Mouse (Mus musculus): Measurements from ENCODE around the gene Hdac4.

Hdac4 gene

DNA sequence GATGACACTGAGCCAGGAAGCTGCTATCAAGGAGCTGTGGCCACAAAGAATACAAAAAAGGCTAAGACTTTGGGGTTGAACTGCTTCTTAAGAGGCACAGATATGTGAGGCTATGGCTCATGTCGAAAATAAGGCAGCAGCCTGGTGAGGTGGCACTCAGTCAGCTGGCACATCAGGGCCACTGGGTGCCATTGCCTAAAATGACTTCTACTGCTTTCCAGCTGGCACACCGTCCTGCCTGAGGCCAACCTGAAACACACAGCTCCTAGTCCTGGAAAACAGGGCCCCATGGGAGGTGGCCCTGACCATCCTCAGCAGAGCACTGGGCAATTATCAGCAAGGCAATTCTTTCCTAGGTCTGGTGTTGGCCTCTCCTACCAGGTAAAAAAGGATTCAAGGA lies 167.3 kb downstream of the Hdac4 start:
- DNase-seq (ENCODE audit: low spot score): no peak

DNA sequence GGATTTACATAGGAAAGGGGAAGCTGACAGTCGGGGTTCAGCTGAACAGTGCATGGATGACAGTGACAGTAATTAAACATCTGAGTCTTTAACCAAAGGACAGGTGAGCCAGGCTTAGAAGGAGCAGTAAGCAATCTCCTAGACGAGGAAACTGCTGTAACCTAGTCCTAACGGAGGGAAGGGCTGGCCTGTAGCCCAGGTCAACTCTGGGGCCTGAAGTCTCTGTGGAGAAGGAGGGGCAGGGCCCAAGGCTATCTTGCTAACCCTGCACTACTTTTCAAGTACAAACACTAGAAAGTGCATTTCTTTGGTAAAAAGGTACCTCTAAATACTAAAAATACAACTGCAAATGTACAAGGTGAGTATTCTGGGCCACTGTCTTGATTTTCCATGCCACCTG lies 169.1 kb downstream of the Hdac4 start:
- DNase-seq (ENCODE audit: low spot score): no peak

DNA sequence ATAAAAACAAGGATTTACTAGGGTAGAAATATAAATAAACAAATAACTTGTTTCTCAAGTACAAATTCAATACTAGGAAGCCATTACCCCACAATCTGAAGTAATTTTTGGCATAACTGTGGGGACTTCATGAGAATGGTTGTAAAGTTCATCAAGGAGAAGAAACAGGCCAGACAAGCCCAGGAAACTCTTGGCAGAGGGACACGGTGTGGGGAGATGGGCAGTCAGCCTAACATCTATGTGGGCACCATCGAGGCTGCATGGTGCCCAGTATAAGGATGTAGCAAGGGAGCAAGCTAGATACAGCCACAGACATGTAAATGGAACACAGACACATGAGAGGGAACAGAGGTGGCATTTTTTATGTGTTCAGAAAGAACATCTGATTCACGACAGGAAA lies 171.6 kb downstream of the Hdac4 start:
- DNase-seq (ENCODE audit: low spot score): no peak

DNA sequence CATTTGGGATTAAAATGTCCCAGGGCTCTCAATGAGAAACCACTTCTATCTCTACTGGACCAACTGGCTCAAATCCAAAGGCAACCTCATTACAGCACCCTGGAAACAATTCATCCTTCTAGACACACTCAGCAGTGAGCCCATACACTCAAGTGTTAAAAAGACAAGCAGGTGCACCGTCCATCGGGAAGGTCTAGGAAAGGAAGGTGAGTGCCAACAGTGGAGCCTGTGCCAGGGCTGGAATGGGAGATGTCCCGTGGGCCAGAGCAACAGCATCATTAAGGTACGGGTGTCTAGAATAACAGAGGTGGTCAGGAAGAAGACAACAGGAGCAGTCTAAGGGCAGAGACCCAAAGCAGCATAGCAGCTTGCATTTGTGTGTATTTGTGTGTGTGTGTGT lies 173.5 kb downstream of the Hdac4 start:
- no peak for DNase-seq (ENCODE audit: low spot score)

DNA sequence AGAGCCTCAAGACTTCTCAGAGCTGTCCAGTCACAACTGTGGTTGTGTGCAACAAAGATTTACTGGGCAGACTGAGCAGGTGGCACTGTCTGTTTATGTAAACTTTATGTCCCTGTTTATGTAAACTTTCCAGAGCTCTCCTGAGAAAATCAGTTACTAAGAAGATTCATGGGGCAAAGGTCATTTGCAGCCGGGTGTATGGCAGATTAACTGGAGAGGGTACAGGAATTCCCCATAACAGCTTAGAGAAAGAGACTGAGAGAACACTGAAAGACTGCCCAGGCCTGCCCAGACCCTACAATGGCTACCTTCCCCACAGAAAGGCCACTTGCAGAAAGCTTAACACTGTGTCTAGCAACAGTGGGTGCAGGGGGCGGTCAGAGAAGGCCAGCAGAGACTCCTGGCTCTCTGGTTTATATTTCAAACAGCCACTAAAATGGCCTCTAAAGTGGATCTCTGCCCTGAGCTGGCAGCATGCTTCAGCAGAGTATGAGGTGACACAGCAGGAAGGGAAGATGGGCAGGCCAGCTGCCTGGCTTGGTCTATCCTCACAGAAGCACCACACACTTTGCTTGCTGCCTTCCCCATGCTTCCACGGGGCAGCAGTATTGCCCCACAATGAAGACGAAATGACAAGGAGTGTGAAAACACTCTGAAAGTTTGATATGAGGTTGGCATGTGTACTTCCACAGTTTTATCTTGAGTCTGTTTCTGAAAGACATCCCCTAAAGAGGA lies 179.4 kb downstream of the Hdac4 start:
- DNase-seq (ENCODE audit: low spot score): no peak

DNA sequence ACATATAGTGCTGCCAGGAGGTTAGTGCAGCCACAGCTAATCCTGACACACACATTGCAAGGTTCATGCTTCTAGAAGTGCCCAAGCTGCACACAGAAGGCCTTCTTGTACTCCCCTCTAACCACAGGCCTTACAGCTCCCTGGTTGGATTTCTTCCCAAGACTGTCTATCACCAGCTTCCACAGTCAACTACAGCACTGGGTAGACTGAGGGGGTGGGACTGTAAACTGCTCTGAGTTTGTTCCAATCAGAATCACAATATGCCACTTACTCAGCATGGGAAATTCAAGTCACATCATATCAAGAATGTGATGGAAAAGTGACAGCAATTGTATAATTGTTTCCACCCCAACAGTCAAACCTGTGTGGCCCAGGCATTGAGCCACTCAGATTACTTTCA lies 180.2 kb downstream of the Hdac4 start:
- no peak for DNase-seq (ENCODE audit: low spot score)

DNA sequence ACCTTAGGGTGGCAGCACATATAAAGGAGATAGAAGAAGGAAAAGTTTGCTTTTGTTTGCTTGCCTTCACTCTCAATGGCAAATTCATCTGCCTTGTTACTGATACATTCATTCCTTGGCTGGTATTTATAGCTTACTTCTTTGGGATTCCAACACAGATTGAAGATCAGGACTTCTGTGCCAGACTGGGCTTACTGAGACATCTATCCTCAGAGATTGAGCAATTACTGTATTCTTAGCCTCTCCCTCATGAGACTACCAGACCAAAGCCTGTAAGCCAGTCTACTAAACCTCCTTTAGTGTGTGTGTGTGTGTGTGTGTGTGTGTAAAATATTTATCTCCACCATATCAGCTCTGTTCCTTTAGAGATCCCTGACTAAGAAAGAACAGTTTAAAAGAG lies 181.0 kb downstream of the Hdac4 start:
- no peak for DNase-seq (ENCODE audit: low spot score)

DNA sequence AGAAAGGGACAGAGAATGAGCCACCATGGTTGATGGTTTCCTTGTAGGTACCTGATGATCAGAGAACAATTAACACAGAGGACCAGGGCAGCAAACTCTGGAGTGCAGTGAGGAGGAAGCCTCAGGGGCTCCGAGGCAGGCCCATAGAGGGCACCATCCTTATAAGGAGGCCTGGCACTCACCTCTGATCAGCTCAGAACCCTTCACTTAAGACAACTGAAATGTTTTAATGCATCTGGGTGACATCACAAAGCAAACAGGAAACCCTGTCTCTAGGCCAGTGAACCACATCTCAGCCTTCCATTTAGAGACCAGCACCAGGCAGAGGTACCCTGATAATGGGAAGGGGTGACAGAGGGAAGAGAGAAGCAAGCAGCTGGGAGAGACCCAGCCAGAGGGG lies 188.8 kb downstream of the Hdac4 start:
- no peak for DNase-seq (ENCODE audit: low spot score)

DNA sequence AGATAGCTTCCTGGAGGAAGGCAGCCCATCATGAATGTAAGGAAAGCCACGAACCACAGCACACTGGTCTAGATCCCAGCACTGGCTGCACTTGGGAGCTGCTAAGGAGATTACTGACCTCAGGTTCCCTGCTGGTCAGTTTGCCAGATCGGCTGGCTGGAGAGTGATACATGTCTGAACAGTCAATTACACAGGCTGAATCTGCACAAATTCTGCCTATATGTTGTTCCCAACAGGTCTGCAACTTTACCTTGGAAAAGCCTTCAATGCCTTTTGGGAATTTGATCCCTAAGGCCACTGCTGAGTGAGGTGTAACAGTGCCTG lies 189.9 kb downstream of the Hdac4 start:
- no peak for DNase-seq (ENCODE audit: low spot score)

DNA sequence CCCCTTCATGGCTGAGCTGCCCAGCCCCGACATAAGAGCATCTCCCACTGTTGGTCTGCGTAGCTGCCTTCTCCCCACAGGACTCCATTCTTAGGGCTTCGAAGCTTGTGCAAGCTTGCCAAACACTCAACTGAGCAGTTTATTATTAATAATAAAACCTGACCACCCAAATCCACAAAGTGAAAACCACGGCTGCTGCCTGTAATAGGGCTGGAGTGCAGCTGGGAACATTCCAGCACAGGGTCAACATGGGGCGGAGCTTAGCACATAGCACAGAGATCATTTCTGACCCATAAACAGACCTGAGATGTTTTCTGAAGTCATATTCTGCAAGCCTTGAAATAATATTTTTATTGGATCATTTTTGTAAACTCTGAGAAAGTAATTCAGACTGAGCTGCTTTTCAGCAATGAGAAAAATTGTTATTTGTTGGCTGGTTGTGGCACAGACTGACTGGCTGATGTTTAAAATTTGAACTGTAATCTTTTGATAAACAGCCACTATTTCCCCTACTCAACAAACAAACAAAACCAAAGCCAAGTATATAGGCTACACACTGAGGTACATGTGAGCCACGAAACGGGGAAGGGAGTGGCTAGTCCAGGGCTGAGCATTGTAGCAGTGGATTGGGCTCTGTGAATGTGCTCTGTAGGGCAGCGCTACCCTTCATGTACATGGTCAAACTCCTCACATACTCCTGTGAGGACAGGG lies 190.4 kb downstream of the Hdac4 start:
- no peak for DNase-seq (ENCODE audit: low spot score)

DNA sequence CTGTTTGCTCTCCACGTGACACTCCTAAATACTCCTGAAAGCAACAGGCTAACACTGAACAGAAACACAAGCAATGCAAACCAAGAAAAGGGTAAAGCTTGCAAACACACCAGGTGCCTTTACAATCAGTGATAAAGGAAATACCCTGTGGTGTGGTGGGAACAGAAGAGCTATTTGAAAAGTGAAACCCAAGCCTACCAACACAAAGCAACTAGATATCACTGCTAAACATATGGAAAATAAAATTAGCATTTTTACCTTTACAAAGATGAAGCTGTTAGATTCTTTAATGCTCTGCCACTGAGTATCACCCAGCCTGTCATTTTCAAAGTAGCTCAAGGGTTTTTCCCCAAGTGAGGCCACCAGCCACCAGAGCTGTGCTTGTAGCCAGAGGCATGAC lies 191.4 kb downstream of the Hdac4 start:
- no peak for DNase-seq (ENCODE audit: low spot score)

DNA sequence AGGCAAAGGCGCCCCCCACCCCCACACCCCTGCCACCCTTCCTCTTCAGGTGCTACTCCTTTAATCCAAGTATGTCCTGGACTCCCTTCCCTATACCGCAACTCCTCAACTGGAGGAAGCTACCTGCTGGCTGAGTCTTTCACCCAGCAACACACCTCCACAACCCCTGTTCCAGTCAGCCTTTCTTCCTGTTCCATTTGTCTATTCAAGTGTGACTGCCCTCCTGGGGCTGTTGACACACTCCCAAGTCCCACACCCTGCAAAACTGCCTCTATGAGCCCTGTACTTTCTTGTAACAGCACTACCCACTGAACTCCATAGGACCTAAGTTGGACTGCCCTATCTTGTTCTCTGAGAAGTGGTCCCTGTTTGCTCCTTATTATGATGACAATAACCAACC lies 195.3 kb downstream of the Hdac4 start:
- no peak for DNase-seq (ENCODE audit: low spot score)

DNA sequence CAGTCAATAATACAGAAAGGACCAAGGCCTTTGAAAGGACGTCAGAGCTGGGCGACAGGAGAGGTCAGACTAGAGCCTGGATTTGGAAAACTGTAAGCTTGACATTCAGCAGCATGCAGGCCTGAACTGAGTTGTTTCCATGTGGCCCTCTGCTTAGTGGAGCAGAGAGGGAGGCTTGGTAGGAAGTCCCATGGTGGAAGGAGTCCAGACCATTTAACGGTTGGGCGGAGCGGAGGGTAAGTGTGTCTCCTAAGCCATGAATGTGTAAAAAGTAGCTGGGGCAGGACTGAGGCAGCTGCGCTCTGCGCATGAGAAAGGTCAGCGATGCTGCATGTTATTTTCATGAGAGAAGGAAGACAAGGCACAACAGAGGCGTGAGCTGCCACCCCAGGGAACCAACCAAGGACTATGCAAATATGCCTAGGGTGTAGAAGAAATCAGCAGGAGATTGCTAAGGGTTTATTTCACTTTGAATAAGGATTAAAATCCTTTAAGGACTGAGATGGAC lies 201.8 kb downstream of the Hdac4 start:
- DNase-seq (ENCODE audit: low spot score): no peak

DNA sequence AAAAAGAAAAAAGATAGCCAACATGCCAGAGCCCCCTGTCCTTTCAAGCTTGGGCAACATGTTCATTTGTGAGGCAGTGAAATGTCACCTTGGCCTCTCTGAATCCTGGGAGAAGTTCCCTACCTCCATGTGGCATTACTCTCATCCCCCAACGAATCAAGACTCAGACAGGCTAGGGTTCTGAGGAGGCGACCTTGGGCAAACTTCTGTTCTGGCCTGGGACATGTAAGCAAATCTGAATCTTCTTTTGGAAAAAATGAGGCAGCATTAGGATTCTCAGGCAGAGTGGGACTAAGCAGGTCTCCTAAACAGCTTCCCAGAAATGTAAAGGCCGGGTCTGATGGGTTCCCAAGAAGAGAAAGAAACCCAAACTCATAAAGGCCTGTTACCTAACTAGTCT lies 202.8 kb downstream of the Hdac4 start:
- DNase-seq (ENCODE audit: low spot score): no peak

DNA sequence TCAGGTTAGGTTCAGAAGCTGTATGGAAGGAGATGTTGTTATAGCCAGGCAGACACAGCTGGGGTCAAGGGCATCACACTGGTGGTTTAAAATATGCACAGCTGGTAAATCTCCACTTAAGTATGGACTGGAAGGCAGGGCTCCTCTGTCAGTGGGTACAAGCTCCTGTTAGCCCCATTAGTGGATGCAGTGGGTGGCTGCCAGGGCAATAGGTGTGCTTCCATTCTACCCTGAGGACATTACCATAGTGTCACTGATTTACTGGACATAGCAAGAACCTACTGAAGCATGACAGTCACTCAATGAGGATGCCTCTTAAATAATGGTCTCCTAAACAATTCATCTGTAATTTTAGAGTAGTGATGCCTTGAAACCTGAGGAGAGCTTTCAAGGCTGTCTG lies 203.9 kb downstream of the Hdac4 start:
- DNase-seq (ENCODE audit: low spot score): no peak

DNA sequence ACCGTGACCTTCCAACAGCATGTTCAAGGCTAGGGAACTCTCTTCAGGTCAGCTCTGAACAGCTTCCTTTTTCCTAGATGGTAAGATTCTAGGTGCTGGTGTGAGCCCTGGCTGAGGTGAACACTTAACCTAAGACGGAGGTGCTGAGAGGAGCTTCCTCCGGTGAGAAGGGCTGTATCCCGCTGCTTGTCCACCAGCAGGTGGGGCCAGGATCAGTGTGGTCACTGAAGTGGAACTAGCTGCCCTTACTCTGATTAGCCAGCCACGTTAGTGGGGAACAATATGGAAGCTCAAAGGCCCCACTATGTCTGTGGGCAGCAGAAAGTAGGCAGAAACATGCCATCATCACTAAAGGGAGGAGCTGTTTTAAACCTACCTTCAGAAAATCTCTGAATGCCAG lies 204.6 kb downstream of the Hdac4 start:
- DNase-seq (ENCODE audit: low spot score): no peak

DNA sequence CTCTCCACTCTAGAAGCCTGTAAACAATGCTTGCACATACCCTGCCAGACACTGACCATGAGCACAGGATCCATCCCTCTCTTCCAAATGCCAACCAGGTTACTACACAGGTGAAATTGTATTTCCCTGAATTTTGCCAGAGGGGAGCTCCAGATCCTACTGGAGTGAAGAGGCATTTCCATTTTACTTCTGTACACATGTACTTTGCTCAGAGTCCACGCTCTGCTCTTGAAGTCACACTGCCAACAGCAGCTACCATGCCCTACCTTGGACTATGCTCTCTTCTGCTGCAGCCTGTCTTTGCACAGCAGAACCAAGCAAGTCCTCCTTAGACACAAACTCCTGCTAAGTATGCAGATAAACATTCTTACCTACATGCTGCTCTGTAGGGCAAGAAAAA lies 206.6 kb downstream of the Hdac4 start:
- no peak for DNase-seq (ENCODE audit: low spot score)

DNA sequence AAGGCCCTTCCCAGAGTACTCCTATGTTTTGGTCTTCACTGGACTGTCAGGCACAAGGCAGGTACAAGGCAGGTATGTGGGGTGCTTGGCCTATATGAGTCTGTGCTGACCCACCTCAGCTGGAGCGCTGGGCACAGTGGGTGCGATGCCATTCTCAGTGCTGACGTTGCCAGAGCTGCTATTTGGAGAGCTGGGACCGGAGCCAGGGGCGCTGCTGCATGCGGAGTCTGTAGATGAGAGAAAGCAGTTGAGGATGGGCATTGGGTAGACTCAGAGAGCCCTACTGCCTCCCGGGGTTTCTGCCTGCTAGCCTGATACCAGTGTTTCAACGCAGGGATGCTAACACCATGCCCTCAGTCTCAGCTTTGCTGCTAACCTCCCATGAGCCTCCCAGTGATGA lies 208.1 kb downstream of the Hdac4 start:
- no peak for DNase-seq (ENCODE audit: low spot score)

DNA sequence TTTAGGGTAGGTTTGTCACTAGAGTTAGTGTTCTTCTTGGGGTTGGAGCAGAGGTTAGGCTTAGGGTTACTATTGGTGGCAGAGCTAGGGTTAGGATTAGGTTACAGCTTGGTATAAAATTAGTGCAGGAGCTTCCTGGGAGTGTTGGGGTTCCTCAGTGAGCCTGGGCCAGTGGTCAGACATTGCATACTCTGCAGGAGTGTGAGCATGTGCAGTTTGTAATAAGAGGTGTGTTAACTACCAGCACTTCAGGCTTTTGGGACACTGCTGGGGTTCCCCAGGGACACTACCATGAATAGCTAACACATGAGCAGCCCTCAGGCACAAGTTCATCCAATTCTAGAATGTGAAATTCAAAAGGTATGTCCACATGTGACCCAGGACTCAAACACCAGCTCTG lies 209.7 kb downstream of the Hdac4 start:
- DNase-seq (ENCODE audit: low spot score): no peak

DNA sequence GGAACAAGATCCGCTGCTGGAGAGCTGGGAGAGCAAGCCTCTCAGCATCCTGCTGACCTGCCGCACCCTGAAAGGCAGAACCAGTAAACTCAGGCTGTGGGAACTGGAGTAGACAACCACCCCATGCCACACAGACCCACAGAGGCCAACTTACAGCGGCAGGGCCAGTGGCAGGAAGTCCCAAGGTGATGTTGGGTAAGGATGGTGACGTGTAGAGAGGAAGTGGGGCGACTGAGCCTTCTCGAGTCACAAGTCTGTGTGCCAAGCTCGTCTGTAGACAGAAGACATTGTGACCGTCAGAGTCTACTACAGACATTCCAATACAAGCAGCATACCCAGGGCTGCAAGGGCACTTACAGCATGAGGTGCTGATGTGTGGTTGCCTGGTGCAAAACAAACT lies 211.0 kb downstream of the Hdac4 start:
- DNase-seq (ENCODE audit: low spot score): no peak

DNA sequence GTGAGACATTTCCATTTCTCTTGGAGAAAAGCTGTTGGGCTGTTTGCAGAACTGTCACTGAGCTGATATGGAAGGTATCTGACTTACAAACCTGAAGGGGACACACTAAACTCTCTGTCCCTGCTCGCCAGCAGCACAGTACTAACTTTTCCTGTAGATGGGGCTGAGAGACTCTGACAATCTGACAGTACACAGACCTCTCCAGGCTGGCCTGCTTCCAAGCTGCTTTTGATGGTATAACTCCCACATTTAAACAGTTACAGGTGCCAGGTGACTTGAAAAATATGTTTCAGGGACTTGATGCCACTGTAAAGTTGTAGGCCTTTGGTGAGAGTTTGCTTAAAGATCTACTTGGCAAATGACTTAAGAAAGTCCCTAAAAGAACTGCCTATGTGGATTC lies 214.1 kb downstream of the Hdac4 start:
- DNase-seq (ENCODE audit: low spot score): no peak

DNA sequence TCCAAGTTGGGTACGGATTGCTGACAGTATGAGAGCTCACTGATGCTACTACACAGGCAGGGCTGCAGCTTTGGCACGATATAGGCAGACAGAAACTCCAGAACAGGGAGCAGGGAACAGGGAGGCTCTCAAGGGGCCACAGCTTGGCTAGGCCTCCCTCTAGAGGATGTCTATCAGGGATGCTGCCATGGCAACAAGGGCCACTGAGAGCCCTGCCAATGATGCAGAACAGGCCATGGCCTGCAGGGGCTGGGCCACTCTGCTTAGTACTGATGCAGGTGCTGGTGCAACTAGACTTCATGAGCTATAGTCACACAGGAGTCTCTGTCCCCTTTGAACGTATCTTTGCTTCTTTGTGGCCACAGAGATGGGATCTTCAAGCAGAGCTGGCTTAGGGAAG lies 217.1 kb downstream of the Hdac4 start:
- no peak for DNase-seq (ENCODE audit: low spot score)

DNA sequence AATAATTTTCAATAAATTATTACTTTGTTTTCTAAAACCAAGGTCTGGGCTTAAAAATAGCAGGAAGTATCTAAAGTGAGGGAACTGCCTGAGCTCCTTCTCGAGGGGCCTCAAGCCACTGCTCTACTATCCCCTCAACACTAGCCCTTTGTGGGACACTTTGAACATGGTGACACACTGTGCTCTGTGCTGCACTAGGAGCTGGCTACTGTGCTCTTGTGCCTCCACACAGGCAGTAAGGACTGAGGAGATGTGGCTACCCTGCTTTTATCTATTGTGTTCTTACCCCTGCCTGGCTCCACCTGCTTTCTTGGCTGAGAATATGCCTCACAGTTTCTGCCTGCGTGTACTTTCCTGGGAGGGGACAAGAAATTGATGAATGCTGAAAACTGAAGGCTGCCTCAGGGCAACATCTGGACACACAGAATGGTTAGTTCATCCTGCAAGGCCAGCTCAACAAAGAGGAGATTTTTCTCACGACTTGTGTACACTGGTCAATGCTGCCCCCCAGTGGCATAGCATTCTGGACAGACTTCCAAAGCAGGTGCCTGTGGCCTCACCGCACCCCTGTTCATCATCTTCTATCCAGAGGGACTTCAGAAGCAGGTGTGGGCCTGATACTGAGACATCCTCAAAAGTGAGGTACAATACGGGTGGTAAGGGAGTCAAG lies 226.7 kb downstream of the Hdac4 start:
- peak; percentile 55 for DNase-seq (ENCODE audit: low spot score)

All from ovary, postnatal 36 days (tissue).